Mouse (Mus musculus): Measurements from ENCODE around the gene Slc9a9. TPM values are rescaled to one million over a fixed set of nuclear protein-coding genes. Genes with fewer than 3 reads are reported as not detected.
A peak's percentile ranks its signal among the peaks of the same experiment; 100 is the strongest.

The Slc9a9 gene
- polyA plus RNA-seq, 1 experiment from 2014 or later, result 5.0 TPM

DNA sequence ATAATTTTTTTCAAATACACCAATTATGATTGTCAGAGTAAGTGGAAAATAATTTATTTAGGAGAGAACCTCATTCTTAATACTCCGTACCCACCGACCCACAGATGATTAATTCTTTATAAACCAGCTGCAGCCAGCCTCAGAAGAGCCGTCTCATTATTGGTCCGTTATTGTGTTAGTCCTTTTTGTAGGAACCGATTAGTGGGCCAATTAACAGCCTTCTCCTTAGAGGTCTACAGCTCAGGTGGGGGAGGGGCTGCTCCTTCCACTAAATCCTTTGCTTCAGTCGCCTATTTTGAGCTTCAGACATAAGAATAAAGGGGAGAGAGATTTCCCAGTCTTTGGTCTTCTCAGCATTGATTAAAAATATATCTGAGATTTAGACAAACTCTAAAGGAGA is 98.4 kb downstream of the Slc9a9 start:
- Histone ChIP-seq H3K27me3 (ENCODE audit: insufficient read depth, low read length) (no peaks in the 10 kb centered on the region), H3K9ac (no peak overlapping the region), H3K27ac (ENCODE audit: low read depth) (no peak overlapping the region), H3K4me1 (ENCODE audit: insufficient read depth) (no peaks in the 10 kb centered on the region), H3K36me3 (ENCODE audit: insufficient read depth) (no peaks in the 10 kb centered on the region), H3K9me3 (ENCODE audit: low read depth, low read length) (no peaks in the 10 kb centered on the region), H3K4me3 (ENCODE audit: low read depth, low read length) (no peak overlapping the region), H3K4me2 (no peak overlapping the region)
- 74% methylated on average over 6 of the region's 6 CpGs for WGBS
- no peak for ATAC-seq (ENCODE audit: insufficient read depth)
- no peak for DNase-seq
- no peak for TF ChIP-seq CTCF (IDR thresholded peaks at IDR 0.05; ENCODE audit: low read depth)

DNA sequence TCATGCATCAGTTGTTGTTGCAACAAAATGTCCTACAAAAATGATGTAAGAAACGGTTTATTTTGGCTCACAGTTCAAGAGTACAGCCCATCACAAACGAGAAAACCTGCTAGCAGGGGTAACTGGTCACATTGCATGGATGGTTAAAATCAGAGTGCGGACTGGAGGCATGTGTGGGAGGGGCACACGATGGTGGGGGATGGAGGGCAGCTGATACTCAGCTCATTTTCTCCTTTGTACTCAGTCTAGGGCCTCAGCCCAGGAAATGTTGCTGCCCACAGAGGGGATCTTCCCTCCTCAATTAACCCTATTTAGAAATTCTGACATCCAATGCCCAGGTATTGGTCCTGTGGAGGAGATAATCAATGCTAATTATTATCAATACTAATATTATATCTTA is 98.8 kb downstream of the Slc9a9 start:
- H3K27ac ChIP-seq (ENCODE audit: low read depth), result no peak overlapping the region
- H3K4me3 ChIP-seq (ENCODE audit: low read depth, low read length), result no peak overlapping the region
- H3K4me2 ChIP-seq, result no peak overlapping the region
- no peak for TF ChIP-seq CTCF (IDR thresholded peaks at IDR 0.05; ENCODE audit: low read depth)
- H3K9ac ChIP-seq, result no peak overlapping the region
- H3K27me3 ChIP-seq (ENCODE audit: insufficient read depth, low read length), result no peaks in the 10 kb centered on the region
- no peaks in the 10 kb centered on the region for H3K36me3 ChIP-seq (ENCODE audit: insufficient read depth)
- 81% methylated on average over 4 of the region's 4 CpGs for WGBS
- H3K4me1 ChIP-seq (ENCODE audit: insufficient read depth), result no peaks in the 10 kb centered on the region
- DNase-seq, result no peak
- H3K9me3 ChIP-seq (ENCODE audit: low read depth, low read length), result no peaks in the 10 kb centered on the region
- ATAC-seq (ENCODE audit: insufficient read depth), result no peak

DNA sequence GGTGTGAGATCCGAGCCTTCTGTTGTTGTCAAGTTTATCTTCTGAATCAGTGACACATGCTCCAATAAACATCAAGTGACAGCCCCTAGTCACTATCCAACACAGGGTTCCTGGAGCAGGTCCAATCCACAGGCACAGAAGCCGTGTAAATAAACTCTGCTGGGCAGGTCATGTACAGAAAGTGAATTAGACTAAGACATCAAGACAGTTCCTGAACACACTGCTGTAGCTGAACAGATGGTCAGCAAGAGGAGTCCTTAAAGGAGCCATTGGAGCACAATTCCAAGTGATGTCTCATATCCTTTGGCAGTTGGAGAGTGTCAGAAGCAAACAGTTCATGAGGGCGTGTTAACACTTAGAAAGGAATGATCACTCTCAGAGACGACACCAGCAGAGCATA is 103.6 kb downstream of the Slc9a9 start:
- Histone ChIP-seq H3K4me1 (ENCODE audit: insufficient read depth) (no peaks in the 10 kb centered on the region), H3K9ac (no peak overlapping the region)
- peak; percentile 52 for DNase-seq

DNA sequence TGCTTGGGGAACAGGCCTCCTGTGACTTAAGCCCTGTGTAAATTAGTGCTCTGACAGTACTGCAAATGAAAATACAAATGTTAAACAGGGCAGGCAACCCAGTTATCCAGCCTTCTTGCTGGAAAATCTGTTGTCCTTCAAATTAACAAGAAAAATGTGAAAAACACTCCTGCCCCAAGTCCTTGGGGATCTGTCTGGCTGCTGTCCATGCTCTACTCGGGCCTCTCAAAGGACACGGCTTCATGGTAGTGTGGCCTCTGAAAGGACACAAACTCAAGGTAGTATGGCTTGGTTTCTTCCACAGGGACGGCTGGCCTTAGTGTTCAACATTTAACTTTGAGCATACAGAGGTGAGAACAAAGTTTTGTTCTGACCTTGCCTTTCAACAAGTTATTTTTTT is 118.6 kb downstream of the Slc9a9 start:
- no peaks in the 10 kb centered on the region for H3K36me3 ChIP-seq (ENCODE audit: insufficient read depth)
- H3K27ac ChIP-seq (ENCODE audit: low read depth), result no peak overlapping the region
- H3K4me1 ChIP-seq (ENCODE audit: insufficient read depth), result no peaks in the 10 kb centered on the region
- no peak overlapping the region for H3K4me2 ChIP-seq
- no peaks in the 10 kb centered on the region for H3K9me3 ChIP-seq (ENCODE audit: low read depth, low read length)
- no peak for TF ChIP-seq CTCF (IDR thresholded peaks at IDR 0.05; ENCODE audit: low read depth)
- no peak overlapping the region for H3K4me3 ChIP-seq (ENCODE audit: low read depth, low read length)
- no peak for DNase-seq
- 63% methylated on average over 3 of the region's 3 CpGs for WGBS
- no peak for ATAC-seq (ENCODE audit: insufficient read depth)
- H3K9ac ChIP-seq, result no peak overlapping the region
- no peaks in the 10 kb centered on the region for H3K27me3 ChIP-seq (ENCODE audit: insufficient read depth, low read length)

More for the DNA sequence above, 103.6 kb downstream of the Slc9a9 start:
- H3K27ac ChIP-seq (ENCODE audit: low read depth), result no peak overlapping the region
- H3K4me2 ChIP-seq, result no peak overlapping the region
- no peak overlapping the region for H3K4me3 ChIP-seq (ENCODE audit: low read depth, low read length)
- WGBS, result 24% methylated on average over 4 of the region's 4 CpGs
- no peaks in the 10 kb centered on the region for H3K36me3 ChIP-seq (ENCODE audit: insufficient read depth)
- peak; percentile 76; the same call in 1 of the 2 replicates for ATAC-seq (ENCODE audit: insufficient read depth)
- no peak for TF ChIP-seq CTCF (IDR thresholded peaks at IDR 0.05; ENCODE audit: low read depth)
- no peaks in the 10 kb centered on the region for H3K27me3 ChIP-seq (ENCODE audit: insufficient read depth, low read length)
- no peaks in the 10 kb centered on the region for H3K9me3 ChIP-seq (ENCODE audit: low read depth, low read length)

DNA sequence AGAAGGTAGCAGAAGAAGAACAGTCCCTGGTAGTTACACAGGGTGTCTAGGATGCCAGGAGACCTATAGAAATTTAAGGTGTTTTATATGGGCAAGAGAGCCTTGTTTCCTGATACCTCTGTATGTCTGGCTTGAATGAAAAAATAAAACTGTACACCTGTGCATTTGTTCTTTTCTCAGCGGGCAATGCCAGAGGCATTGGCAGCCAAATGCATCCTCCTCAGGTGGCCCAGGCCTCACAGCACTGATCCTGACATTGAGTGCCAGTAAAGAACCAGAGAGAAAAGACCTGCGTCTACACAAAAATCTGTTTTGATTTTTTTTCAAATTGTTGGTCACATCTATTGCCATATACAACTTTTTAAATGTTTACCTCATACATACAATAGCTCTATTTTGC is 121.3 kb downstream of the Slc9a9 start:
- ATAC-seq (ENCODE audit: insufficient read depth), result no peak
- WGBS, result 89% methylated on average over 2 of the region's 2 CpGs
- no peak overlapping the region for H3K9ac ChIP-seq
- no peak overlapping the region for H3K4me3 ChIP-seq (ENCODE audit: low read depth, low read length)
- H3K9me3 ChIP-seq (ENCODE audit: low read depth, low read length), result no peaks in the 10 kb centered on the region
- TF ChIP-seq CTCF (IDR thresholded peaks at IDR 0.05; ENCODE audit: low read depth), result no peak
- no peak overlapping the region for H3K27ac ChIP-seq (ENCODE audit: low read depth)
- H3K4me1 ChIP-seq (ENCODE audit: insufficient read depth), result no peaks in the 10 kb centered on the region
- no peak for DNase-seq
- H3K4me2 ChIP-seq, result no peak overlapping the region
- H3K27me3 ChIP-seq (ENCODE audit: insufficient read depth, low read length), result no peaks in the 10 kb centered on the region
- H3K36me3 ChIP-seq (ENCODE audit: insufficient read depth), result no peaks in the 10 kb centered on the region

DNA sequence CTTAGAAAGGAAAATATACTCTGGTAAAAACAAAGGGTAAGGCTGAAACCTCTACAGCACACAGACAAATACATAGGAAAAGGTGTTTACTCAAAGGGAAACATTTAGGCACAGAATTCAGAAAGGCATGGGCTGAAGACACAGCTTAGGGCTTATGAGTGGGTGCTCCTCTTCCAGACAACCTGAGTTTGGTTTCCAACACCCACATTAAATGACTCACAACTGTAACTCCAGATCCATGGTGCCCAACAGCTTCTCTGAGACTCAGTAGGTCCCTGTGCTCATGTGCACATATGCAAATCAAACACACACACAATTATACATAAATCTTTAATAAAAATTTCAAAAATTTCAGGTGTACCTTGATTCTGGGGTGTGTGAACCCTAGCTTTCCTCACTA is 133.4 kb downstream of the Slc9a9 start:
- TF ChIP-seq CTCF (IDR thresholded peaks at IDR 0.05; ENCODE audit: low read depth), result no peak
- Histone ChIP-seq H3K4me1 (ENCODE audit: insufficient read depth) (no peaks in the 10 kb centered on the region), H3K27ac (ENCODE audit: low read depth) (no peak overlapping the region), H3K4me2 (no peak overlapping the region), H3K36me3 (ENCODE audit: insufficient read depth) (no peaks in the 10 kb centered on the region), H3K9me3 (ENCODE audit: low read depth, low read length) (no peaks in the 10 kb centered on the region), H3K4me3 (ENCODE audit: low read depth, low read length) (no peak overlapping the region), H3K27me3 (ENCODE audit: insufficient read depth, low read length) (no peaks in the 10 kb centered on the region), H3K9ac (no peak overlapping the region)
- DNase-seq, result no peak
- no peak for ATAC-seq (ENCODE audit: insufficient read depth)

DNA sequence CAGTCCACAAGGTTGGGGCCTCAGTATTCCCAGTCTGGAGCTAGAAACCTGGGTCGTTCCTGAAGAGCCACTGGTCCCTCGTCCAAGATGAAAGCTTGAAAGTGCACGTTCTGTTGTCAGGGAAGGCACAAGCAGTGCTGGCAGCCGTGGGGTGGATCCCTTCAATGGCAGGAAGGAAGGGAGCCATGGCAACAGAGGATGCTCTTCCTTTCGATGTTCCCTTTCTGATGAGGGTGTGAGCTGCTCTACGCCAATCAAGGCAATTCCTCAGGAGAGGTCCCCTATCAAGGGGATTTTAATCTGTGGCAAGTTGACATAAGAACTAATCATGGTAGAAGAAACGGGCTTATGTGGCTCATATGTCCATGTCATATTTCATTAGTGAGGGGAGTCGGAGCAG is 135.8 kb downstream of the Slc9a9 start:
- Histone ChIP-seq H3K27me3 (ENCODE audit: insufficient read depth, low read length) (no peaks in the 10 kb centered on the region), H3K4me1 (ENCODE audit: insufficient read depth) (no peaks in the 10 kb centered on the region), H3K36me3 (ENCODE audit: insufficient read depth) (no peaks in the 10 kb centered on the region), H3K9ac (no peak overlapping the region), H3K27ac (ENCODE audit: low read depth) (no peak overlapping the region), H3K9me3 (ENCODE audit: low read depth, low read length) (no peaks in the 10 kb centered on the region), H3K4me2 (no peak overlapping the region), H3K4me3 (ENCODE audit: low read depth, low read length) (no peak overlapping the region)
- TF ChIP-seq CTCF (IDR thresholded peaks at IDR 0.05; ENCODE audit: low read depth), result no peak
- DNase-seq (no peak), ATAC-seq (ENCODE audit: insufficient read depth) (no peak)
- 64% methylated on average over 8 of the region's 8 CpGs for WGBS

DNA sequence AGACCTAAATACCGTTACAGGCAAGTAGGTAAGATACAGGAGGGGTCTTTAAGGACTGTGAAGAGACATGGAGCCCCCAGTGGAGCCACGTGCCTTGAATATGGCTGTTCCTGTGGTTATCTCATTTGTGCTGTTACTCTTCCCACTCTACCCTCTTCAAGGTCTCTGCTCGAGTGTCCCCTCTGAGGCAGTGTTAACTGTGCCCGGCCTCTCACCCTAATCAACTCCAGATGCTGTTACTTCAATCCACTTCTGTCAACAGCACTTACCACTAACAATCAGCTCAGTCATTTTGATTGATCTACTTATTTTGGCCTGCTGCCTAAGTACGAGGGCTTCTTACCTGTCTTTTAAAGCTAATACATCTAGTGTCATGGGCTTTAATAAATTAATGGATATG is 145.8 kb downstream of the Slc9a9 start:
- WGBS, result 17% methylated on average over 5 of the region's 5 CpGs

More for the DNA sequence above, 145.8 kb downstream of the Slc9a9 start:
- no peak for TF ChIP-seq CTCF (IDR thresholded peaks at IDR 0.05; ENCODE audit: low read depth)
- ATAC-seq (ENCODE audit: insufficient read depth) (no peak), DNase-seq (no peak)
- Histone ChIP-seq H3K4me2 (no peak overlapping the region), H3K36me3 (ENCODE audit: insufficient read depth) (no peaks in the 10 kb centered on the region), H3K27me3 (ENCODE audit: insufficient read depth, low read length) (no peaks in the 10 kb centered on the region), H3K9me3 (ENCODE audit: low read depth, low read length) (no peaks in the 10 kb centered on the region), H3K4me1 (ENCODE audit: insufficient read depth) (no peaks in the 10 kb centered on the region), H3K27ac (ENCODE audit: low read depth) (no peak overlapping the region), H3K9ac (no peak overlapping the region), H3K4me3 (ENCODE audit: low read depth, low read length) (no peak overlapping the region)
